Mouse (Mus musculus) kidney, adult 2 months (tissue): ENCODE measurements at regions not wholly inside any gene's neighbourhood (a gene's known extent, or its start where the extent isn't known, plus 50 kb on each side); places are given as distances from the start of the nearest gene placed in this dataset.

Experiments
- CTCF ChIP-seq: fragments of 200-500 bp; conservative IDR thresholded peaks from 2 replicates; pipeline ENCODE4 v1.5.1; 2011; ENCODE audit warnings: low read depth, mild to moderate bottlenecking, control low read depth, low read length, moderate library complexity, mixed read lengths; ENCODE audit not compliant: insufficient read depth, insufficient read length
- POLR2A ChIP-seq: fragments of 200-500 bp; IDR thresholded peaks from one replicate; pipeline ENCODE4 v1.6.1; 2011; ENCODE audit warnings: low read depth, low read length, control low read depth

DNA sequence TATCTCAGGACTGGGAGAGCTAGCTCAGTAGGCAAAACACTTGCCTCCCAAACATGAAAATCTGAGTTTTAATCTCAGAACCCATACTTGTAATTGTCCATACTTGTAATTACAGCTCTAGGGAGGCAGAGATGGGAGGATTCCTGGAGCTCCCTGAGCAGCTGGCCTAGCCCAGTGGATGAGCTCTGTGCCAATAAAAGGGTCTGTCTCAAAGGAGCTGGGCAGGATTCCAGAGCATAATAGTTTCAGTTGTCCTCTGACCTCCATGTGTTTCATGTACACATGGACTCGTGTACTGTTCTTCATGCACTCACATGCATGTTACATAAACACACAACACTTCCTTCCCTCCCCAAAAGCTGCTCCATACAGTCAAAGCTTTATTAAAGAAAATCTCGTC is 469.2 kb upstream of the 2610301B20Rik start:
- TF ChIP-seq CTCF (no peak), POLR2A (no peak)
